Mouse (Mus musculus) kidney, adult 18-20 months (tissue): ENCODE data around the gene Retreg3.

ENCODE experiments used
- DNase-seq: peaks from one replicate; pipeline ENCODE4 v3.0.0; 2021

The Retreg3 gene

GRCm38 (mm10) chr11:101071810-101072428 lies 47.8 kb downstream of the Retreg3 start:
- no peak for DNase-seq

GRCm38 (mm10) chr11:101070987-101071386 lies 48.7 kb downstream of the Retreg3 start:
- no peak for DNase-seq

GRCm38 (mm10) chr11:101070189-101070527 lies 49.5 kb downstream of the Retreg3 start:
- DNase-seq: no peak

- DNase-seq: peak; percentile 97
These were observed 50.1 kb downstream of the Retreg3 start, which contains the start of gene Naglu for GRCm38 (mm10) chr11:101069391-101070188. TSS of gene Naglu (plus strand) at chr11:101070012.

- DNase-seq: peak; percentile 92
These were observed 52.9 kb downstream of the Retreg3 start for GRCm38 (mm10) chr11:101066549-101067412.

GRCm38 (mm10) chr11:101065002-101065401 lies 54.7 kb downstream of the Retreg3 start:
- no peak for DNase-seq

- DNase-seq: no peak
These were observed 55.2 kb downstream of the Retreg3 start for GRCm38 (mm10) chr11:101064462-101064861.

- no peak for DNase-seq
These were observed 55.9 kb downstream of the Retreg3 start for GRCm38 (mm10) chr11:101063676-101064327.

GRCm38 (mm10) chr11:101062971-101063675 lies 56.6 kb downstream of the Retreg3 start:
- DNase-seq: no peak

GRCm38 (mm10) chr11:101062165-101062884 lies 57.4 kb downstream of the Retreg3 start:
- DNase-seq: no peak

- DNase-seq: no peak
These were observed 58.6 kb downstream of the Retreg3 start for GRCm38 (mm10) chr11:101061049-101061448.

- peak; percentile 61 for DNase-seq
These were observed 59.6 kb downstream of the Retreg3 start for GRCm38 (mm10) chr11:101060126-101060525.

GRCm38 (mm10) chr11:101059473-101059872 lies 60.2 kb downstream of the Retreg3 start:
- DNase-seq: no peak

- no peak for DNase-seq
These were observed 61.0 kb downstream of the Retreg3 start for GRCm38 (mm10) chr11:101058726-101059125.

- DNase-seq: peak; percentile 85
These were observed 61.8 kb downstream of the Retreg3 start for GRCm38 (mm10) chr11:101057860-101058259.

GRCm38 (mm10) chr11:101056885-101057284 lies 62.8 kb downstream of the Retreg3 start:
- no peak for DNase-seq

GRCm38 (mm10) chr11:101055418-101055817 lies 64.3 kb downstream of the Retreg3 start:
- no peak for DNase-seq

- no peak for DNase-seq
These were observed 65.7 kb downstream of the Retreg3 start for GRCm38 (mm10) chr11:101053974-101054373.

GRCm38 (mm10) chr11:101052751-101053473 lies 66.8 kb downstream of the Retreg3 start:
- no peak for DNase-seq

GRCm38 (mm10) chr11:101051617-101052016 lies 68.1 kb downstream of the Retreg3 start:
- DNase-seq: no peak

GRCm38 (mm10) chr11:101051051-101051493 lies 68.6 kb downstream of the Retreg3 start:
- DNase-seq: no peak
